Mouse (Mus musculus) thymus, postnatal 10 days (tissue): Measurements from ENCODE around the gene Dirc2.

Source experiments
- DNase-seq, 2 experiments: peaks; one replicate each; pipeline ENCODE4 v3.0.0; 2021; ENCODE audit warnings: low spot score in 2 of 2

Dirc2 gene

DNA sequence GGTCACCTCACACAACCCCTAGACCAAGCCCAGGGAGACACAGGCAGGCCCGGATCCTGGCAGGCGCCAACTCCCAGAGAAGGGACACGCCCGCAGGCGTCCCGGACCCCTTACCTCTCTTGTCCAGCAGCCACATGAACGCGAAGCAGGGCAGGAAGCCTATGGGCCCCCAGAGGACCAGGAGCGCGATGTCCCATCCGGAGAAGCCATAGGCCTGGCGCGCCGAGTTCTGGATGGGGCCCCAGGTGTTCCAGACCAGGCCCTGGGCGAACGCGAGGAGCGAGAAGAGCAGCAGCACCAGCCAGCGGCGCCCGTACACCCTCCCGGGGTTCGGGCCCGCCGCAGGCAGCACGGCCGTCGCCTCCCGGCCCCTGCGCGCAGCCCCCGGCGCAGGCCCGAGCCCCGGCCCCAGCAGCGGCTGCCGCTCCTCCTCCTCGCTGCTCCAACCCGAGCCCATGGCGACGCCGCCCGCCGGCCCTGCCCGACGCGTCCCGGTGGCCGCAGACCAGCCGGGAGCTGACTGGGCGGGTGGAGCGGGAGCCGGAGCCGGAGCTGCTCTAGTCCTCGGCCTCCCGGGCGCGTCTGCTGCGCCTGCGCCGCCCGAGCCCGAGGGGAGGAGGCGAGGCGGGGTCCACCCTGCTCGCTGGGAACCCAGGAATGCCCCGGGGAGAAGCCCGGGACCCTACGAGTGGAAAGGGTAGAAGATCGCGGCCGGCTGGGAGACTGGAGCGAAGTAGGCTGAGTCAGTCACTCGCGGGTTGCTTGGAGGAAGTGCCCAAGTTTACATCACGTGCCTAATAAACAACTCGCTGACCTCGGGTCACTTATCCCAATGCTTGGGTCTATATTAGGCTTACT lies at the start of gene Dirc2:
Dirc2 (minus strand) TSS at position 572 of the 858 bp plus-strand sequence.
- DNase-seq: peak; percentile 42 to 45

DNA sequence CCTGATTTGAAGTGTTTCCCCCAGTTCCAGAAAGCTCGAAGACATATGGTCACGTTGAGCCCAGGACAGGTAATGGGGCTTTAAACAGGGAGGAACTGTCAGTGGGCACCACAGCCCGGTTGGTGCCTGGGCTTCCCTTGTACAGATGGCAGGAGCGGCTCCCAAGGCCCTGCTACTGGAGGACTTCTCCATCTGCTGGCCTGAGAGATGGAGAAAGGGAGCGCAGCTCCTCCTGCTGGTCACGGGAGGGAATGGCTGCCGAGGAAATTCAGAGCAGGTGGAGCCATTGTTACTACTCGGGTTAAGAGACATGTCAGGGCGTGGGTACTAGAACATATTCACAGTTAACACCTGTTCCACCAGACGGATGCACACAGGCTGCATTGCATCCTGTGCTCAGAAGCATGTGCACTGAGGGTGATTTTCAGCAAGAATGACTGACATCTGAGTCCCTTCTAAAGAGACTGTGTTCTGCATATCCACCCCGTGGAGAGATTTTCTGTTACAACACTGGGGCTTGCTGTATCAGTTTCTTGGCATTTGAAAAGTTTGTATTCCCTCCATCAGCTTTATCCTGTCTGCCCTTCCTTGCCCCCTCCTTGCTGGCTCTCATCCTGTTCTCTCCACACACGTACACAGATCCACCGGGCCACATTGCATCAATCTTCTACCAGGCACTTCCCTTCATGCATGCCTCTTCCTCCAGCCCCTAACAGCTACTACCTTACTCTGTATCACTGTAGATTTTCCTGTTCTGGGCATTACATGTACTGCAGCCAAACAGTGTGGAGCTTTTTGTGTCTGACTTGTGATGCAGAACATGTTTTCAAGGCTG lies 48.3 kb upstream of the Dirc2 start:
- DNase-seq: peak; percentile 74 to 85

DNA sequence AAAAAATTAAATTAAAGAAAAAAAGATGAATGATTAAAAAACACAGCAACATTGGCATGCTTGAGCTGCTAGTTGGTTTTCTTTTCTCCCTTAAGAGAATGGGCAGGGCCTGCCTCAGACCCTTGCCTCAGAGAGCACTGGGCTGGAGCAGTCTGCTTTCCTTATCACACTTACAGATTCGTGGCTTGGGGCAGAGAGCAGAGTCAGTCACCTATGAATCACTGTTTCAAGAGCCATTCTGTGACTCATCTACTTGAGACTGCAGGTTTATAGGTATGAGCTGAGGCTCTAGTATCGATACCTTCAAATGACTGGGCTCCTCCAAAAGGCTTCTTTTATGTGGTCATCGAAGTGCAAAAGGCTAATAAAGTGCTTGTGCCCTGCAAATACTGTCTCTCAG lies 44.0 kb upstream of the Dirc2 start:
- DNase-seq: no peak

DNA sequence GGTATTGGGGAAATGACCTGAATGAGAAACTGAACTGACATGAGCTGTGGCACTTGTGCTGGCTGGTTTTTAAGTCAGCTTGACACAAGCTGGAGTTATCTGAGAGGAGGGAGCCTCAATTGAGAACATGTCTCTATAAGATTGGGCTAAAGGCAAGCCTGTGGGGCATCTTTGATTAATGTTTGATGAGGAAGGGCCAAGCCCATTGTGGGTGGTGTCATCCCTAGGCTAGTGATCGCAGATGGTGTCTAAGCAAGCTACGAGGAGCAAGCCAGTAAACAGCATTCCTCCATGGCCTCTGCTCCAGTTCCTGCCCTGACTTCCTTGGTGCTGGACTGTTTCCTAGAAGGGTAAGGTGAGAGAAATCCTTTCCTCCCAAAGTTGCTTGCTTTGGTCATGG lies 39.7 kb upstream of the Dirc2 start:
- DNase-seq: no peak

DNA sequence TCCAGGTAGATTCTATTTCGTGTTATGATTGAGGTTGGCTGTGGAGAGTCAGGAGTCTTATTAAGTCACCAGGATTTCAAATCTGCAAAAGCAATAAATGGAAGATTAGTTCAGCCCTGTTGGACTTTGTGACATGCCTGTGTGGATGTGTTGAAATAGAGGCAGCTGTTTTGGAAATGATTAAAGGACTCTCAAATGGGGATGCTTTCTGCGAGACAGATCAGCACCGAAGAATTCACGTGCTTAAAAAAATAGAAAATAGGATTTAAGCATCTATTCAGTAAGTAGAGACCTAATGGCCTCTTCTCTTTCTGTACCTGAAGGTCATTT lies 38.5 kb upstream of the Dirc2 start:
- no peak for DNase-seq

DNA sequence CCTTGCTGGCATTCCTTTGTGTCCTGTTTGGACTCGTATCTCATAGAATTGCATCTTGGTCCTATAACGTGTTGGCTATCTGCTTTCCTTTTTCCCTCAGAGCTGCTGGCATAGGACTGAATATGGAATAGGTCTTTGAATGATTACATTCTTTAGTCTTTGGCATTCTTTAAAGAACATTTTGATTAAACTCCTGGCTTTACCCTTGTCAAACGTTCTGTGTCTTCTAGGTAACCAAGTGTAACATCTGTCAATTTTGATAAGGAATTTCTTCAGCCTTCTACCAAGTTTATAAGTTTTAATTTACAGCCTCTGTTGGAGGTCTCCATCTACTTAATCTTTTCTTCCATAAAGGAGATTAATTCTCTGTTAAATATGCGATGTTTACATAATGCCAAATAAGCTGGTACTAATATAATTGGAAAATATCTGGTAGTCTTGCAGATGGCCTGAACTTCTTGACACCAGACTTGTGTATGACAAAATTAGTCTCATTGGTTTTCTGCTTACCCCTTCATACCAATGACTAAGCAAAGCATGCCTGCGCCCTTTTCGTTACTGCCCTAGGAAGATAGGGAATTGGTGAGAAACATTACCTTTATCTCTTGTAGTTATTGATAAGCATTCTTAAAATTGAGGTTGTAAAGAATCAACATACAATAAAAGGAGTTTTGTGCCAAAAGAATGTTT lies 38.0 kb upstream of the Dirc2 start:
- DNase-seq: no peak

DNA sequence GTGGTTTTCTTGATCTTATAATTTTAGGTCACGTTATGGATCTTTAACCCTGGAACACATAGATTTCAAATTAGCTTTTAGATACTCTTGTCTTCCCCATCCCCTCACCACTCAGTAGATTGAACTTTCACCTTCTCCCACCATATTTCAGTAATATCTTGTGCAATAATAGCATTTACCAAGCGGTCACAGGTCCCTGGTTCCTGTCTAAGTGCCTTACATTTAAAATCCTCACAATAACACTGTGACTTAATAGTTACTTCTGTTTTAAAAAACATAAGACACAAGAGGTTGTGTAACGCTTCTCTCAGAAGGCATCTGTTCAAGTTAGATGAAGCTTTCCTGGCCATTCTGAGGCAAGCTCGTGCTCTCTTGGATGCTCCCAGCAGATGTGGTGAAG lies 34.6 kb upstream of the Dirc2 start:
- no peak for DNase-seq

DNA sequence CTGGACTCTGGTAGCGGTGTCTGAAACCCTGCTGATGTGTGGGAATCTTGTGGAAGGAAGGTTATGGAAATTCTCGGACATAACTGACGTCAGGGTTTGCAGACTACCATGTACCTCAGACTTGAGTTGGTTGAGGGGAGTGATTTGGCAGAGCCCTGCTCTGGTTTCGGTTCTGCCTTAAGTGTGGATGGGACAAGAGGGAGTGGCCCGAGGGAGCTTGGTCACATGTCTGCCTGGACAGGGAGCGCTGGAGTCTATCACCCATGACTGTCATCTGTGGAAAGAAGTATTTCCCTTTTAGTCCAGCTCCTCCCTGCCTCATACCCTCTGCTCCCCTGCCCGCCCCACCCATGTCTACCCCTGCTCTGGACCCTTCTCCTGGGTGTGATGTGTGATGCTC lies 33.0 kb upstream of the Dirc2 start:
- DNase-seq: no peak

DNA sequence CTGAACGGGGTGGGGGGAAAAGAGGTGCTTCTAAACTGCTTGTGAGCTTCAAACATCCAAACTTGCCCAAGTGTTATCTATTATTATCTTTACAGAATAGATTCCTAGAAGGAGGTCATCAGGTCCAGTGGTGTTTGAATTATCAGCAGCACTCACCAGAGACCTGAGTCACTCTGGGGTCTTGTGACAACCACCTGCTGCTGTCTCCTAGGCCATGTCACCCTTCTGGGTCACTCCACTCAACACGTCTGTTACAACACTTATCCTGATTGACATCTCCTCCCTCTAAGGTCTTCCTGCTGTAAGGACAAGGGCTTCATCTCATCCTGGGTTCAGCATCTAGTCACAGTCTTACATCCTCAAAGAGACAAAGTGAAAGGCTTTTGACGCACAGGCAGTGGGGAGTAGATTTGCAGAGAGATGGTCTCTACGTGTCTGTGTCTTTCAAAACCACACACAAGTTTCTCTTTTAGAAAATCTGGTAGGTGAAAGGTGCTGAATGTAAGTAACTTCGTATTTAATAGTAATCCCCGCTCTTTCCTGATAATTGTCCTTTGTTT lies 22.9 kb upstream of the Dirc2 start:
- no peak for DNase-seq

DNA sequence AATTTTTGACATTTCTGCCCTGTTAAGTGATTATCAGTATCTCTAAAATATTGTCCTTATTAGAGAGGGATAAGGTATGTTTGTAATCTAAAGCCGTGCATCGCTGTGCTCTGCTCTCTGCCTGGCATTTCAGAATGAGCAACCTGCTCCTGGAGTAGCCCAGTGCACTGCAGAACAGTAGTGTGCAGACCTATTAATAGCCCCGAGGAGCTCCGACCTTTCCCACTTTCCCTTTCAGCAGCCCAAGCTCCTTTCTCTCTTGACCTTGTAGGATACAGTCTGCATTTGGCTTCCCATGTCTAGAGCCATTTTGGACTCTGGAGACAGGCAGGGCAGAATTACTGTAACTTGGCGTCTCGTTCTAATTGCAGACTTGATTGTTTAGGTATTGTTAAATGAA lies 19.2 kb upstream of the Dirc2 start:
- DNase-seq: no peak

DNA sequence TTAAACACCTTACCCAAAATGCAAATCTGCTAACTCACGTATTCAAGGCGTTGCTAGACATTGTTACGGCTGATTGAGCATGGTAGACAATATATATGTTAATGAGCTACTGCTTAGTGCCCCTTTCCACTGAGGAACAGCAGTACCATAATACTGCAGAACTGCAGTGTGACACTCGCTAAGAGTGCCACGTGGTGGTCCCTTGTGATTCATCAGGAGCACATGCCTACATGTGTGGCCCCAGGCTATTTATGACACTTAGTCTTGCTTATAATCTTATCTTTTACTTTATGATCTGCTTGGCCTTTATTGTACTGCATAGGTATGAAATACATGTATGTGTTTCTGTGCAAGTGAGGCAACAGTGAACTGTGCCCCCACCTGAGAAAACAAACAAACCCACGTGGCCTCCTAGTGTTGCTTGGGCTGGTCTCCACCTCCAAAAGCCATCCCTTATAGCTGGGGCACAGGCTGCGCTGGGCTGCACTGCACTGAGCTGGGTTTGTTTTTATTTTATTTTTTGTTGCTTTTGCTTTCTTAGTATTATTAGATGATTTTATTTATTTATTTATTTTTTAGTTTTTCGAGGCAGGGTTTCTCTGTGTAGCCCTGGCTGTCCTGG lies 18.5 kb upstream of the Dirc2 start:
- DNase-seq: no peak

DNA sequence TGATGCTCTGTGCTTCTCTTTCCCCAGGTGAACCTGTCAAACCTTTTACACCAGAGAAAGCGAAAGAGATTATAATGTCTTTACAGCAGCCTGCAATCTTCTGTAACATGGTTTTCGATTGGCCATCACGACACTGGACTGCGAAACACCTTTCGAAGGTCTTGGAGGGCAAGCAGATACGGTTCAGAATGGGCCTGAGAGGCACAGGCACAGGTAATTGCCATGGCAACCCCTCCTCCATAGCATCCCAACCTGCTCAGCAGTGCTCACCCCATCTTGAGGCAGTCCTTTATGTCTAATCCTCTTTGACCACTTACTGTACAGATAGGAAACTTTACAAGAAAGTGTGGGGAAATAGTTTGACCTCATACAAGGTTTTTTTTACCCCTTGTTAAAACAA lies 18.0 kb upstream of the Dirc2 start:
- no peak for DNase-seq

DNA sequence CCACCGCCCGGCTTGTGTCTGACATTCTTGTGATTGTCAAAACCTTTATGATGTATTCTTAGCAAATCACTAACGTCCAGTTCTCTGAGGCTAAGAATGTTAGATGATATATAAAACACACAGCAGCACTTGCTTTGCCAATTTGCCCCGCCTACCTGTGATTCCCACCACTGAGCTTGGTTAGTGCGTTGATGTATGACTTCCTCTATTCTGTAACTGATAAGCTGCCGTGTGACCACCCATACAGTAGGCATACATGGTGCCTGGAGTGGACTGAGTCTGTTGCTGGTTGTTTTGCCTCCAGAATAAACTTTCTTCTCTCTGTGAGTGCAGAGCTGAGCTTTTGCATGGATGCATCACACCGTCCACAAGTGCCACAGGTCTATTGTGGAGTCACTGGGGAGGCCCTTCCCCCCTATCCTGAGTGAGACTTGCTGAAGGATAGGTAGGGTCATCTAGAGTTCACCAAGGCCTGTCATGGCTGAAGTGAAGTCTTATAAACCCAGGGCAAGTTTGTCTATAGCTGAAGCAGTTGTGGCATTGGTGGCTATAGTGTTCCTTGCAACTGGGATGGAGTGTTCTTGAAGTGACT lies 15.1 kb upstream of the Dirc2 start:
- no peak for DNase-seq

DNA sequence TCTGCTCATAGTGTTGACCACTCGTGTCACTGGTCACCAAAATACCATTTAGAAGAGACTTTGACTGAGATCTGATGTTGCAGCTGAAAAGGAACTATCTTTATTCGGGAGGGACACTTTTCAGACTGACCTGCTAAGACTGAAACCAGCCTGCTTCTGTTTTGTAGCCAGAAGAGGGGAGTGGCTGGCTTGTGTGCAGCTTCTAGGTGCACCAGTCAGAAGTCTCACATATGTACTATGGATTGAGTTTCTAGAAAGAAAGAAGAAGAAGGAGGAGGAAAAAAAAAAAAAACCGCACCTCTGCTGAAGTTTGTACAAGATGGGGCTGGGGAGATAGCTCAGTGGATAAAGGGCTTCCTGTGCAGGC lies 14.0 kb upstream of the Dirc2 start:
- no peak for DNase-seq

DNA sequence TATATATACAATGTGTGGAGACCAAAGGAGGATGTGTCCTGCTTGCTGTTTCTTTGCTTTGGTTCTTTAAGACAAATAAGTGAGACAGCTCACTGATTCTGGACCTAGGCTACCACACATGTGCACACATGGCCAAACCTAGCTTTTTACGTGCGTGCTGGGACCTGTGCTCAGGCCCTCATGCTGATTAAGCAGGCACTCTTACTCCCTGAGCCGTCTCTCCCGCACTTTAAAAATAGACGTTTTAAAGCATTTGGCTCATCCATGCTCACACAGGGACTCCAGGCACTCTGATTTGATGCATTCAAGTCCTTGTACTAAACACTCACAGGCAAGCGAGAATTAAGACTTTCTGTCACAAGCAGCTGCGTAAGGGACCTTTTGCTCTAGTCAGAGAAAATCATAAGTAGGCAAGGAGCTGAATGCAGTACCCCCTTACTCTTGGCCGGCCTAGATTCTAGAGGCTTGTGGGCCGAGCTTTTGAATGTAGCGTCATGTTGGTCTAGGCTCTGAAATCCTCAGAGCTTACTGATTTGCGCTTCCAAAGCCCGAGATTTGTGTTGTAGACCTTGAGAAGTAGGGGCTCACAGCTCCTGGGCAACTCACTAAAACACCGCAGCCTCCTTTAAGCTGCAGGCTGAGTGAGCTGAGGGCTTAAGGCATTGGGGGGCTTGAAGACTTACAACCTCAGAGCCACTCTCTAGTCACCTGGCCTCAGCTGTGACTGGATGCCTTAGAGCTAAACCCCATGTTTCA lies 13.5 kb upstream of the Dirc2 start:
- no peak for DNase-seq

DNA sequence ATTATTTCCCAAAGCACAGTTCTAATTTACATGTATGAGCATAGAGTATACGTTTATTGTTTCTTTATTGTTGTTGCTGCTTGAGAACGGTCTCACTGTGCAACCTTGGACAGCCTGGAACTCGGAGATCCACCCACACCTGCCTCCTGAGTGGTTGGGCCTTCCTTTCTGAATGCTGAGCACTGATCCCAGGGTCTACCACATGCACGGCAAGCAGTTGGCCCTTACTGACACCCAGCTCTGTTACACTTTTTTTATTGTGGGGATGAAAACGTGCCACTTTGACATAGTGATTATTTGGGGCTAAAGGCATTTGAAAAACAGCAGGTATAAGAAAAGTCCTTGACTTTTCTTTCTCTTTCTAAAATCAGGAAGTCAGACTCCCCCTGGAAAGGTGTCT lies 12.5 kb upstream of the Dirc2 start:
- no peak for DNase-seq

DNA sequence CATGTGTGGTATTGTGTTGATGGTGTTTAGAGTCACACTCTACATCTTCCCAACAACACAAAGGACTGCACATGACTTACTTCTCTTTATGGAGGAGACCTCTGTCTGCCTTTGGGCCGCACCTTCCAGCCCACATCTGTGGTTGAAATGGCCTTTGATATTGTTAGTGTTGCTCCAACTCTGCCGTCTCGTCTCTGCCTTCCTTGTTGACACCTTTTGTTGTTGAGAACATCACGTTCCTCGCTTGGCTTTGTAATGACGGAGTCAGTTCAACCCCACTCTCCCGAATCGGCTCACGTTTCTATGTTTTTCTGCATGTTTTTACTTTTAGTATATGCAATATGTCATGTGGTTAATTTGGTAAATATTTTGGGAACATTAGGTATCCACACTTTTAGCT lies 11.9 kb upstream of the Dirc2 start:
- no peak for DNase-seq

DNA sequence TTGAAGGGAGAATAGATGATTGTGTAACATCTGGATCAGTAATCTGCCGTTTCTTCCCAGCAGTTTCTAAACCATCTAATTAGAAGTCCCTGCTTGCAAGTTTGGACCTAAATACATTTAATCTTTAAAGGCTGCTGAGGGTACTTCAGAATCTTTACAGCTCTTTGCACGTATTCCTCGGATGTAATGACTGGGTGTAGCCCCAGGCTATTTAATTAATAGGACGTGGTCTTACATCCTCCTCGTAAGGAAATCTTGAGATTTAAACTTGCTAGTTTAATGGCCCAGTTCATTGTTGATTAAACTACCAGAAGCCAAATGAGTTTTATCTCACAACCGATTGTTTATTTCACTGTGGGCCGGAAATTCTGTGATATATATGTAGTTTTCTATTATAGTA lies 10.5 kb upstream of the Dirc2 start:
- no peak for DNase-seq

DNA sequence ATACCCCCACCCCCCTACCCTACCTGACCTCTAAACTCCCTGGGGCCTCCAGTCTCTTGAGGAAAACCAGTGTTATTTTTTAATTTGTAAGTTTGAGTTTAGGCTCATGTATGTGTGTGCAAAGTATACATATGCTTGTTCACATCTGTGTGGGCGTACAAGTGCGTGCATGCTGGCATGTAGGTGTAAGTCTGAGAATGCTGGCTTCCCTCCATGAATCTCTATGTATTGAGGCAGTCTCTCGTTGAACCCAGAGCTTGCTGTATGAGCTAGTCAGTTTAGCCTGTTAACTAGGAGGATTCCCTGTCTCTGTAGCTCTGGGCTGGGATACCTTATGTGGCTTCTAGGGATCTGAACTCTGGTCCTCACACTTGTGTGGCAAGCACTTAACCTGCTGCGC lies 8.6 kb upstream of the Dirc2 start:
- DNase-seq: no peak

DNA sequence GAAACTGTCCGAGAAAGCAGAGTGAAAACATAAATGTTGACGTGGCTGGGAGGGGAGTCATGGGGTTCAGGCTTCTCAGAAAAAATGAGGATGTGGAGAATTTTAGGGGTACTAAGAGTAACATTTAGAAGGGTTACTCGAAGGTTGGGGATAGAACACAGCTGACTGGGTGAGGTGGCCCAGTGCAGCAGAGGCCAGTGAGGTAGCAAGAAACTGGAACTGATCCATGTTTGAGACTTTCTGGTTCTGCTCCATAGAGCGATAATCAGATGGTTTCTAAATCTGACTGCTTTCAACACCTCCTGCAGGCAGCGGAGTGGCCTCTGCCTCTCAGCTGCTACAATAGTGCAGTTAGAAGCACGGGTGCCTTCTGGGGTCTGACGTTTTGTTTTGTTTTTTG lies 7.6 kb upstream of the Dirc2 start:
- DNase-seq: no peak

DNA sequence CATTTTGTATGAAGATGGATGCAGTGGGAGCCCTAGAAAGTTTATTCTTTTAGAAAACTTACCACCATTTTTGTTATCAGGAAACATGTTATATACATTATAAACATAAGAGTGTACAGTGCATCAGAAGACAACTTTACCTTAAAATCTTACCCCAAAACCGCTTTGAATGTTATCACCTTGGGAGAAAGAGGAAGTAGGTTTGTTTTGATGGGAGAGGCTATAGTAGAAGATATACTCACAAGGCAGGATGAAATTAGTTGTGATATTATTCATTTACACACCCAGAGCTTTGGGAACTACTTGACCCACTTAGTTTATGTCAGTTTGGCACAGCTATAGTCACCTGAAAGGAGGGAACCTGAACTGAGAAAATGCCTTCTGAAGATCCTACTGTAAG lies 6.7 kb upstream of the Dirc2 start:
- DNase-seq: no peak
